Mouse (Mus musculus): ENCODE results near the gene Fbrsl1.

Fbrsl1 gene

DNA sequence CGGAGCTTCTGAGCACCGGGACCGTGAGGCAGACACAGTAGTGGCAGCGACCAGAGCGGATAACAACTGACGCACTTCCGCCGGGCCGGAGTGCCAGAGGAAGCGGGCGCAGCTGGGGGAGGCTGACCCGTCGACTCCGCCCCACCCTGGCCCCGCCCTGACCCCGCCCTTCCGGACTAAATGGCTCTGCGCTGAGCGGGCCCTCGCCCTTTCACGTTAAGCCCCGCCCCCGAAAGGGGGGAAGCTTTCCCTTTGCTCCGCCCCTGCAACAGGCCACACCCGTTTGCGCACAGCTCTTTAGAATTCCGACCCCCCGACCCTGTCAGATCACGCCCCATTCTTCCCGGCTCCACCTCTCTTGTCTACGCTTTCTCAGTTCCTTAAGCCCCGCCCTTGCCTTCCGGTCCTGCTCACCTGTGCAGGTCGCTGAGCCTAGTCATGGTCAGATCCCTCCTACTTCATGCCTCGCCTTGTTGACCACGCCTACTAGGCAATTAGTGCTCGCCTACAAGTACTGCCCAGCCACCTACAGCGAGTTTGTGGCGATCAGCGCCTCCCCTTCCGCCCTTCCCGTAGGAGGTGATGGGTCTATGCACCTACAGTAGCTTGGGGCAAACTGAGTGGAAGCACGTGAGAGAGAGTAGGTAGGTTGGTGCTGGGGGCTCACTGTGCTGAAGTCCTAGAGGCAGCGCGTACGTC is at the start of gene Fbrsl1:
Gene Fbrsl1 (minus strand): TSS at position 68 of the 699 bp plus-strand sequence.
- DNase-seq (ENCODE audit: inconsistent ontology term): peak; percentile 99

DNA sequence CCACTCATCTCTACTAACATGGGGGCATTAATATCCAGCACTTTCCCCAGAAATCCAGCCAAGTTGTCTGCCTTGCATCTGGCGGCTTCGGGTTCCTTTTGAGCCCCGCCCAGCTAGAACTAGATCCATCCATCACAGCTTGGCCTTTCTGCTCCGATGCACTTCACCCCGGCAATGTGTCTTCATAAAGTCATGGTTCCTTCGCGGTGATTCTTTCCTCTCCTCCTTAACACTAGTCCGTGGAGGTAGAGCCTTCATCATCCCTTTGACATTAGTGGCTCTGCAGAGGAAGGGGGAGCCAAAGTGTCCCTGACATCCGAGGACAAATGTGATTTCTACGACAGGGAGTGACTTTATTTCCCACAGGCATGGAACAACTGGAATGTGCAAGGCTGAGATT is 49.8 kb upstream of the Fbrsl1 start:
- DNase-seq (ENCODE audit: inconsistent ontology term): no peak

DNA sequence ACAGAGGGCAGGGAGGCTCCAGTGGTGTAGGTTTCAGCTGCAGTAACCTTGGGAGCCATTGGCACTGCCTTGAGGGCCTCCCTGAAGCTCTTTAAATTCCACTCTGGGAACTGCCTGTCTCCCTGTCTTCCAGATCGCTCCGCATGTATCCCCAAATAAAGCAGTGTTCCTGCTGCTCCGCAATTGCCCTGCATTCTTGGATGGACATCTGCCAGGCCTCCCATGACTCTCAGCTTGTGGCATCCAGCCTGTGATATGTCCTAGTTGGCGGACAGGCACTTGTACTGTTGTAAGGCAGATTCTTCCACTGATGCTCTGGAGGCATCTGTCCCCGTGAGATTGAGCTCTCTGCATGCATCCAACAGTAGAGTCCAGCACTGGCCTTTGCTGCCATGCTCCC is 49.3 kb upstream of the Fbrsl1 start:
- peak; percentile 86 for DNase-seq (ENCODE audit: inconsistent ontology term)

DNA sequence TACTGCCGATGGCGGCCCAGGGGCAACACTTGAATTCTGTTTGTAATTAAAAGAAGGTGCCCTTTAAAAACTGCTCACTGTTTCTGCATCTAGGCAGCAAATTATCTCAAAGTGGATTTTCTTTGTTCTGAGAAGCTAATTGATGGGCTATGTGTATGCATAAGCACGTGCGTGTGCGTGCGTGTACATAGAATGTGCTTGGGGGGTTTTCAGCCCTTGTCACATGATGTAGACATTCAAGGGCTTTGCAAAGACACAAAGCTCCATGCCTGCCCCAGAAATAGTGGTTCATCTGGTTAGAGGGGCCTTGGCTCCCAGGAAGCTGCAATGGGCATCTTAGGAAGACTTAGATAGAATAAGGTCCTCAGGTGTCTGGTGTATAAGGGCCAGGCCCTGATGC is 46.7 kb upstream of the Fbrsl1 start:
- no peak for DNase-seq (ENCODE audit: inconsistent ontology term)

DNA sequence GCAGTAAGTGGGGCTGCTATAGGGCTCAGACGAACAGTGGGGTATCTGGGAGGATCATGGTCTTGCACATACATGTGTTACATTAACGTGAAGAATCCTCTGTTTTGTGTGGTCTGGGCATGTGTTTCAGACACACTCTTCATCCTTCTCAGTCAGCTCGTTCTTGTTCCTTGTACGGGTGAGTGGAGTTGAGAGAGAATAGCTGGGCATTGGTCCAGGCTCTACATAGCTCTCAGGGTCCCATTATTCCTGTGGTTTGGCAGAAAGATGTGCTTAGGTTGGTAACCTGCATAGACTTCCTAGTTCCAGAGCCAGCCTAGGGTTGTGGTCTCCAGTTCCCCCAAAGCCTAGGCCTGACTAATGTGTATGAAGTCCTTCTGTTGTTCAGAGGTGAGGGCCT is 46.1 kb upstream of the Fbrsl1 start:
- peak; percentile 69 for DNase-seq (ENCODE audit: inconsistent ontology term)

DNA sequence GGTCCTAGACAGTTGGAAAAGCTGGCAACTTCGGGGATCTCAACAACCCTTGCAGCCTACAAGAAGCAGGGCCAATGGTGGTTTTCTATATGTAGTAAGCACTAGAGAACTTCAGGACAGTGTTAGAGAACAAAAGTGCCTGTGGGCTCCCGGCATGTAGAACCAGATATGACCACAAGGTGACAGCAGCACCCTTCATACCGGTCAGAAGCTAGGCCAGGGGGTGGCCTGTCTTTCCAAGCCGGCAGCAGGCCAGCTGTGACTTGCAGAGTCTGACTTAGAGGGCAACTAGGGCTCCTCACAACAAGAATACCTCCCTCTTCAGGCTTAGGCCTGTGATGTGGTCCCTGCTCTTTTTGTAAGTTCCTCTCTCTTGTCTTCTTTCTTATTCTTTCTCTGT is 45.5 kb upstream of the Fbrsl1 start:
- DNase-seq (ENCODE audit: inconsistent ontology term): peak; percentile 71

DNA sequence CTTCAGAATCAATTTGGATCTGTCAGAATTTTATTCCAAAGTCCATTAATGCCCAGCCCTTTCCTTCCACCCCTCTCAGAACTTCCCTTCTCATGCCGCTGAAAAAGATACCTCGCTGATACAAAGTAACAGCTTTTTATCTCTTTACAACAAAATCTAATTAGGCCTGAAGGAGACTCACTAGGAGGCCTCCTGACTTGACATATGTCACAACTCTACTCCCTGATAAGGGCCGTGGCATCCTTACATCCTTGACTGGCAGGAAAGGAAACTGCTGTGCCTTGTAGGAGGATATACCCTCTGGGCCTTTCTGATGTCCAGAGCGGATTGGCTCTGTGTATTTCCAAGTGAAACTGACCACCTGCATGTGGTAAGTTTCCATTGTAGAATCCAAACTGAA is 41.3 kb upstream of the Fbrsl1 start:
- no peak for DNase-seq (ENCODE audit: inconsistent ontology term)

DNA sequence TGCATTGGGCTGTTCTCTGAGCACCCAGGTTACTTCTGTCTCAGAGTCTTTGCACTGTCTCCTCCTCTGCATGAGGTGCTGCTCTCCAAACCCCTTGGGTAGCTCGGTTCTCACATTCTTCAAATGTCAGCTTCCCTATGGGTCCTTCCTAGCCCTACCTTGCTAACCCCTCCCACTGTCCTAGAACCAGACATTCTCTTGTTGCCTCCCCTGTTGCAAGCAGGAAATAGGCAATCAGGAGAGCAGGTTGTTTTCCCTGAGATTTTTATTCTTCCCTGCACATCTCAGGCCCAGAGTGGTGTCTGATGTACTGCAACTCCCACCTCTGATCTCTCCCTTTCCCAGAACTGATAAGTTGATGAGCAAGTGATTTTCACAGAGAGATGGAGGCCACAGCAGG is 39.6 kb upstream of the Fbrsl1 start:
- DNase-seq (ENCODE audit: inconsistent ontology term): no peak

DNA sequence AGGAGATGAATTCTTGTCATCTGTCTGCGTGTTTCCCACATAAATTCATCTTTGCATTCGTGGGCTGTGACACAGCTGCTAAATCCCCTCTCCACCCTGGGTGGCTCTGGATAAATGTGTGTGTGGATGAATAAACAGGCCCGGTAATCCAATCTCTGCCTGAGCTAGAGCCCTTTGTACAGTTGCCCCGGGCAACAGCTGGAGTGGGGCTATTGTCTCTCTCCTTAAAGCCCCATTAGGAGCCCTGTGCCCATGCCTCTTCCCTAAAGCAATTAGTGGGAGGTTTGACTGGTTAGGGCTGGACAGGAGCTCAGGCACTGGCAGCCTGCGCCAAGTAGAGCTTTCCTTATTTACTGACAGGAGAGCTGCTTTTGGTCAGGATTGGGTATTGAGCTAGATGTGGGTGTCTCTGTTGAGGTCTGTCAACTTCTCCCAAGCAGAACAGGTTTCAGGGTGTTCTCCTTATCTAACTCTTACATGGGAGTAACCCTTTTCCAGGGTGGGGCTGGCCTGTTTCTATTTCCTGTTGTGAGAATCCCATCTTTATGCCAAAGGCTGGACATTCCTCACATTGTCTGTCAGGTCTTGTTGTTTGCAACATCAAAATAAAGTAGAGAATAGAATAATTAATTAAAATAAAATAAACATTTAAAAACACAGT is 38.5 kb upstream of the Fbrsl1 start:
- peak; percentile 55 for DNase-seq (ENCODE audit: inconsistent ontology term)

DNA sequence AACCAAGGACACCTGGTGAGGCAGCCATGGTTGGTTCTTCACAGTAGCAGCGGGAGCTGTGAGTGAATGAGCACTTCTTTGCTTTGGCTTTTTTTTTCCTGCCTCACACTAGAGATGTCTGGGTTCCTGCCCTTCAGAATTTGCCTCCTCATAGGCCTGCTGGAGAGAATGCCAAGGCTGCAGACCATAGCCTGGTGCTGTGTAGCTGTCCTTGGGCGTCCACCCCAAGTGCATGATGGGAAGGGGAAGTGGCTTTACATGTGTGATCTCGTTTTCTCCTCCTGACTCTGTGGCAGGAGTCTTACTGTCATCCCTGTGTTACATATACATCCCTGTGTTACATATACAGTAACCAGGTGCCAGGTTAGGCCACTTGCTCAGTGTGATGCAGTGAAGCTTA is 36.4 kb upstream of the Fbrsl1 start:
- DNase-seq (ENCODE audit: inconsistent ontology term): no peak

DNA sequence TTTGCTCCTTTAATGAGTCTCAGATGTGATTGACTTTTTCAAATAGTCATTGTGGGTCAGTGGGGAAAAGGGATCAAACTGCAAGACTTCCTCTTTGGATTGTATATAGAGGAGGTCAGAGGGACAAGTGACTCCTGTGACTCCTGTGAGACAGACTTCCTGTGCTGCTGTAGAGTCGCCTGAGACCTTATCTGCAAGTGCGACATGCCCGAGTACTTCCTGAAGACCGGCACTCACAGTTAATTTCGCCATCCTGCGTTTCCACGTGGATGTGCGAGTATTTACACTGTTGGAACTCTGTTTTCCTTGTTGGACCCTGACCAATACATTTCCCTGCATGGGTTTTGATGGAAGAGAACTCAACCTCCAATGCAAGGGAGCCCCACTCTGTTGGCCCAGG is 30.9 kb upstream of the Fbrsl1 start:
- DNase-seq (ENCODE audit: inconsistent ontology term): no peak

DNA sequence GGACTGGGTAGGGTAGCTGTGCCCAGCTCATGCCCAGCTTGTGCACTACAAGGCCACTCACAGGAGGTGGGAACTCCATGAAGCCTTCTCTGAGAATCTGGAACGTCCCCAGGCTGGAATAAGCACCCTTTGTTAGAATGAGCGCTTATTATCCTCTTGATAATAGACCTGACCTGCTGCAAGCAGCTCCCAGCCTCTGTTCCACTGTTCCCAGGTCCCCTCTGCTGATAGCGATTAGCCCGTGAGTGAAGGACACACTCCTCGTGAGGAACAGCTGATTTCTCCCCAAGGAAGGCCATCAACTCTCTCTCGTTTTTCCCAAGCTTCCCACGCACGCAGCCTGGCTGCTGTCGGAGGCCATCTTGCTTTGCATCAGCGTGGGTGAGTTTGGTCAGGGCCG is 25.9 kb upstream of the Fbrsl1 start:
- no peak for DNase-seq (ENCODE audit: inconsistent ontology term)

DNA sequence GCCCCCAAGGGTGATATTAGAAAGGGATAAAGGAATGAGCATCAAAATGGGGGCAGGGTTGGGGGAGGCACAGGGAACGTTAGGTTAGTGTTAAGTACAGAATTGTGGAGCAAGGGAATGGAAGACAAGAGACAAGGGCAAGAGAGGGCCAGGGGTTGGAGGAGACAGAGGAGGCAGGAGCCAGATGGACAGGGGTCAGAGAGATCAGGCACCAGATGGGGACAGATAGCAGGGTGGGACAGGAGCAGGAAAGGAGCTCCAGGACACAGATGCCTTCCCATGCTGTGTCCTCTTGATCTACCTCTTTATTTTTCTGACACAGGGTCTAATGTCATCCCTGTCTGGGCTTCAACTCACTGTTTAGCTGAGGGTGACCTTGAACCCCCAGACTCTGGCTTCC is 24.5 kb upstream of the Fbrsl1 start:
- no peak for DNase-seq (ENCODE audit: inconsistent ontology term)

DNA sequence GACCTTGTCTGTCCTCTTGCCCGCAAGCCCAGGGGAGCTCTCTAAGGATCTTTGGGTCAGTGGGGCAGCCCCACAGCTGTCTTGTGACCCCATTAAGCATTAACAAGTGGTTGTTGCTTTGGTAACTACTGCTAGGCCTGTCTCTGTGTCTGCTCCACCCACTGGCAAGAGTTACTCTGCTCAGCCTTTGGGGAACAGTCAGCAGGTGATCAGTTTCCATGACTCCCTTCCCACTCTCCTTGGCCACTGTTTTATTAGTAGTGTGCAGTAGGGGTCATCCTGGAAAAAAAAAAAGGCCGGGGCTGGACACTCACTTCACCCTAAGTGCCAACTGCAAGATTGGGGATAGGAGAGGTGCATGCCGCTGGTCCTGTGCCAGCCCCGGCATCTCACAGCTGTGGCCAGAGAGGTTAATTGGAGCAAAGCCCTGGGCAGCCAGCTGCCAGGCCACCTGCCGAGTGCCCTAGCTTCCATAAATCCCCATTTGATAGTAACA is 23.7 kb upstream of the Fbrsl1 start:
- DNase-seq (ENCODE audit: inconsistent ontology term): peak; percentile 35

DNA sequence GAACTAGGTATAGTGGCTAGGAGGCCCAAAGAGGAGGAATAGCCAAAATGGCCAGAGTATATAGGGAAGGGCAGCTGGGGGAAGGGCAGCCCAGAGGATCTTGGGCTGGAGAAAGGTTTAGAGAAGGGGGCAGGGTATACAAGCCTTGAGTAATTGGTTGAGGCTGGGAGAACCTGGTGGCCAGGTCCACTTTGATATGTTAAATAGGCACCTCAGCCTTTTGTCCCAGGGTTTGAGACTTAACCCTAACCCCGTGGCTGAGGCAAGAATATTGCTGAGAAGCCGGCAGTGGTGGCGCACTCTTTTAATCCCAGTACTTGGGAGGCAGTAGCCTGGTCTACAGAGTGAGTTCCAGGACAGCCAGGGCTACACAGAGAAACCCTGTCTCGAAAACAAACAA is 23.0 kb upstream of the Fbrsl1 start:
- no peak for DNase-seq (ENCODE audit: inconsistent ontology term)

DNA sequence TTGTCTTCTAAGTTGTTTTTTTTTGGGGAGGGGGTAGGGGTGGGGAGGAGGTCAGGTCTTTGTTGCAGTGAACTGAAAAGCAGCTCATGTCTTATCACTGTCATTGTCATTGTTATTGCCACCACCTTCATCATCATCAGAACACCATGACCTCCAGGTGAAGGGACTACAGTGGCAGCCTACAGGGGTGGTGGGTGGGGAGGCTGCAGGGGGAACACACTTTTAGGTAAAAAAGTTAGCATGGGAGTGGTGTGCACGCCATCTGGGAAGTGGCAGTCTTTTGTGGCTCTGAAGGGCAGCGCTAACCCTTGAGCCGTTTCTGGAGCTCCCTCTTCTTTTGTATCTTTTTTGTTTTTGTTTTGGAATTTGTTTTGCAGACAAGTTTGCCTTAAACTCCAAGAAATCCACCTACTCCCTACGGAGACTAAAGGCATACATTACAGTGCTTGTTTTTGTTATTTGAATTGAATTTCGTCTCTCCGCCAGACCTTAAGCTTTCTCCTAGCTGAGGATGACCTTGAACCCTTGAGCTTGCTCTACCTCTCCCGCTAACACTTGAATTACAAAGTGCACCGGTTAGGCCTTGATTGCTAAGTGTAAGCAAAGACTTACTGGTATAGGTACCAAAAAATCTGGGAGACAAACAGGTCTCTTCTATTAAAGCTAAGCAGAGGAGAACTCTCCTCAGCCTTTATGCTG is 21.1 kb upstream of the Fbrsl1 start:
- no peak for DNase-seq (ENCODE audit: inconsistent ontology term)

DNA sequence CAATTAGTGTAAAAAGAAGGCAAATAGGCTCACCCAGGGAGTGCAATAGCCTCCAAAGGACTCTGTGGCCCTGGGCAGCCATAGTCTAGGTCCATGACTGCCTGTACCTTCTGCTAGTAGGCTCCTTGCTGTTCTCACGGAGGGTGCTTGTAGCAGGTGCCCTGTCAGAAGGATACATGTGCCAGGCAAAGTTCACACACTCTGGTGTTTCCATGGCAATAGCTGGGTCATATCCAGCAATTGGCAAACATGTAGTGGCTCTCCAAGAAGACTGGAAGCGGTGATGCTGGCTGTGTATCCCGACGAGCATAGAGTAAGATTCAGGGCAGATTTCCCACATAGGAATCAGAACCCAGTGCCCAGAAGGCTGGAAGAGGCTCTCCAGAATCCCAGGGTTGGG is 20.0 kb upstream of the Fbrsl1 start:
- DNase-seq (ENCODE audit: inconsistent ontology term): no peak

DNA sequence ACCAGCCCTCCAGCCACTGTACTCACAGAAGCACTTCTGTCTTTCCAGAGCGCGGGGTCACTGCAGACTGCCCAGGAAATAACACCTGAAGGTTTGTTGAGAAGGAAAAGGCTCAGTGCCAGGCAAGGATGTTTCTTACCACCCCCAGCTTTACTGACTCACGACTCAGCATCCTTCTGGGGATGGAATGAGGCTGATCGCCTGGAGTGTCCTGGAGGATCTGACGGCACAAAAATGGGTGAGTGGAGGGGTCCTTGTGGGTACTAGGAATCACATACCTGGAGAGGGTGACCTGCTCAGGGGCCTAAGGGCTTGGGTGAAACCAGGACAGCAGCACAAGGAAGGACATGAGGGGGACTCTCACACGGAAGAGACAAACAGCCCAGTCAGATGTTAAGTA is 19.4 kb upstream of the Fbrsl1 start:
- no peak for DNase-seq (ENCODE audit: inconsistent ontology term)

DNA sequence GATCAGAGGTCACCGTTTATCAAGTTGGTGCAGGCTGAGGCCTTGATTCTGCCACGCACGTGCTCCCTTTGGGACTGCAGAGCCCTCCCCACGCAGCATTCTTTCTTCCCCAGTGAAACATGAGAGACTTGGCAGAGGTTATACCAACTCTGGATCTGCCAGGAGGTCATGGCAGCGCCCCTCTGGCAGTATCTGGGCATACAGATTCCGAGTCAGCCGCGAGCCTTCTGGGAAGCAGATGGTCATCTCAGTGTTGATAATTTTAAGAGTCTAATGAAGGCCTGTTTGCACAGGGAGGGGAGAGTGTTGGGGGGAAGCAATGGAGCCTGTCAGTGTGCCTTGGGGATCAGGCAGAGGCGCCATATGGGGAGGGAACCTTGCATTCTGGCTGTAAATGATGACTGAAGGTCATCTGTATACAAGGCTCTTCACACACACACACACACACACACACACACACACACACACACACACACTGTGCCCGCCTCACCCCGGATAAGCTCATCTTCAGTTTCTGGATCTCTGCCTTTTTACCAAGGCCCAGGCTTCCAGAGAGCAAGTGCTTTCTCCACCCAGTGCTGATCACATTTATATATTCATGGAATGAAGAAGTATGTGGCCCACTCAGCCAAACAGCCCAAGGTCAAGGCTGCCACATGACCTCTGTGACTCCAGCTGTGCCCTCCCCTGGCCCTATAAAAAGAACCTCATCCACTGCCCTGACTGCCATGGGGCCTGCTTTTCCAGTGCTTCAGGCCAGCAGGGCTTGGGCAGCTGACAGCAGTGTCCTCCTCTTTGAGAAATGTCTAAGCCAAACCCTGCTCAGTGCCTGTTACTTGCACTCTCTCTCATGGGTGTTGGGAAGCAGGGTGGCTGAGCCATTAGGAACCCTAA is 18.5 kb upstream of the Fbrsl1 start:
- DNase-seq (ENCODE audit: inconsistent ontology term): peak; percentile 58

DNA sequence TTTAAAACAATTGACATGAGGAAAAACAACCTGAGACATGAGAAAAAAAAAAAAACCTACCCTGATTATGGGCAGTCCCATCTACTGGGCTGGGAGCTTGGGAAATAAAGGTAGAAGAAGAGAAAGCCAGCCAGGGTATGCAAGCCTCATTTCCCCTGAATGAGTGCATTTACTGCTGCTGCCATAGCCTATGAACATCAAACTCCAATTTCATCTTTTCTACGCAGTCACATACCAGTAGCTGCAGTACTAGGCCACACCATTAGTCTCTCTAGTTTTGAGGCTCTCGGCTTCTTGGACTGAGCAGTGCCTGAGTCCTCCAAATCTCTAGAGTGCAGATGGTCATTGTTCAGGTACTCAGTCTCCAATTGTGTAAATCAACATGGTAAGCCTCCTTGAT is 14.3 kb upstream of the Fbrsl1 start:
- DNase-seq (ENCODE audit: inconsistent ontology term): peak; percentile 83

DNA sequence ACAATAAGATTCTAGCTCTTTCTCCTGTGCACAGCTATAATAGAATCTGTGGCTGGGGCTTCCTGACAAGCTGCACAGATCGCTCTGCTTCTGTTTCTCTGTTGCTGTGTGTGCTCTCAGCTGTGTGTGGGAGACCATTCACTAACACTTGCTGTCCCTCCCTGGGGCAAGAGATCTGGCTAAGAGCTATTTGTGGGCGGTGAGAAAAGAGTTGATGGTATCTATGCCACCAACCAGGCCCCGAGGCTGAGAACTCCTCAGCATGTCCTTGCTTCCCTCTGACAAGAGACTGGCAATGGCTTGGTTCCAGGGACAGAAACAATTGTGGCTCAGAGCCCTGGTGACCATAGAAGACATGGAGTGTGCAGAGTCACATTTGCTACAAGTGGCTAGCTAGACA is 10.6 kb upstream of the Fbrsl1 start:
- peak; percentile 89 for DNase-seq (ENCODE audit: inconsistent ontology term)

DNA sequence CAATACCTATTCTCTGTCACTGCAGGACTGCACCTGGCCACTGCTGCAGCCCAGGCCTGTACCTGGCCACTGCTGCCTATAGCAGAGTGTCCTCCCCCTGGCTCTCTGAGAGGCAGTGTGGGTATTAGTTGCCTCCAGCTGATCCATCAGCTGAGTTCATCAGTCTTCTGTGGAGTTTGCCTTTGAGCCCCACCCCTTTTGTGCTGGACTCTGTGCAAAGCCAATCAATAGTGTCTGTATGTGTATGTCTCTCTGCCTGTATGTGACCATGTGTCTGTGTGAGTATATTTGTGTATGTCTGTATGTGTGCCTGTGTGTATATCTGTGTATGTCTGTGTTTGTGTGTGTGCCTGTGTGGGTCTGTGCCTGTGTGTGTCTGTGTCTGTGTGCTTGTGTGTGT is 7.0 kb upstream of the Fbrsl1 start:
- DNase-seq (ENCODE audit: inconsistent ontology term): no peak

All from Muller cell, postnatal 12 days (primary cell).